Mouse (Mus musculus) cortical plate, adult 2 months (tissue): ENCODE data around the gene Arid5b.

Source experiments
- CTCF ChIP-seq: fragments of 200-500 bp; IDR thresholded peaks from 2 replicates; pipeline ENCODE4 v1.5.1; 2011; ENCODE audit warnings: mild to moderate bottlenecking, control low read depth, low read length; ENCODE audit not compliant: insufficient read depth; ENCODE audit errors: extremely low read depth
- POLR2A ChIP-seq: fragments of 200-500 bp; IDR thresholded peaks from 2 replicates; pipeline ENCODE4 v1.6.1; 2011; ENCODE audit warnings: mild to moderate bottlenecking, low read length, control low read depth; ENCODE audit not compliant: insufficient read depth; ENCODE audit errors: extremely low read depth

GRCm38 (mm10) chr10:68066173-68066572, 212.4 kb downstream of the Arid5b start:
- TF ChIP-seq CTCF (no peak), POLR2A (no peak)
